Mouse (Mus musculus): Measurements from ENCODE around the gene Hand2. TPM values are rescaled to one million over a fixed set of nuclear protein-coding genes. Genes with fewer than 3 reads are reported as not detected.

Gene Hand2
- polyA plus RNA-seq, 1 experiment from 2014 or later, result 3.6 TPM

DNA sequence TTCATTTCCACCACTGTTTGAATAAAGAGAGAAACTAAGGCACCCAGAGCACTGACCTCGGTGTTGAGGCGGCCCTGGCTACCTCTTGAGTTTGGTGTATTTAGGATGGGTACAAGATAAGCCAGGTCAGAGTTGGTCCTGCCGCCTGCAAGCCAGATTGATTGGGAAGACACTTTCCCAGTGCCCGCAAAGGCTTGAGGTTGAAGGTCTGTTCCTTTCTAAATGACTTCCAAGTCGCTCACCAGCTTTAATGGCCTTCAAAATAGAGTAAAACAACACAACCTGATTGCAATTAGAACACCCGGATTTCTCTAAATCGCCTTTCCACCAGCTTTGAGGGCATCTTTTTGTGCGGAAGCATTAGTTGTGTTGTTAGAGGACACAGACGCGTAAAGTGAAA, 7.2 kb upstream of the Hand2 start:
- peaks cover 88% of the 10 kb centered on the region for H3K27me3 ChIP-seq (replicated peaks; ENCODE audit: control insufficient read depth, insufficient read depth, low read length)
- no peak for ATAC-seq (ENCODE audit: low read depth)
- no peaks in the 10 kb centered on the region for H3K9me3 ChIP-seq (ENCODE audit: control insufficient read depth, low read length)
- no peak overlapping the region for H3K9ac ChIP-seq (ENCODE audit: low read depth, low read length)
- peak overlapping the region; percentile 67 for H3K27ac ChIP-seq (replicated peaks; ENCODE audit: low read depth, low read length)
- no peak for DNase-seq (ENCODE audit: low spot score)
- H3K36me3 ChIP-seq (ENCODE audit: control insufficient read depth, insufficient read depth, low read length), result no peaks in the 10 kb centered on the region
- 11% methylated on average over 10 of the region's 10 CpGs for WGBS
- H3K4me3 ChIP-seq (ENCODE audit: low read depth, low read length), result no peak overlapping the region
- H3K4me1 ChIP-seq (ENCODE audit: control insufficient read depth, insufficient read depth, low read length), result peaks cover 4% of the 10 kb centered on the region; the same call in 1 of the 2 replicates
- peak overlapping the region; percentile 10; the same call in 1 of the 2 replicates for H3K4me2 ChIP-seq (ENCODE audit: low read depth, low read length)

GRCm38 (mm10) chr8:57314216-57314615, 6.6 kb upstream of the Hand2 start:
- DNase-seq (ENCODE audit: low spot score) (peak; percentile 59), ATAC-seq (ENCODE audit: low read depth) (peak; percentile 73; the same call in 1 of the 2 replicates)
- Histone ChIP-seq H3K4me3 (ENCODE audit: low read depth, low read length) (no peak overlapping the region), H3K27me3 (replicated peaks; ENCODE audit: control insufficient read depth, insufficient read depth, low read length) (peaks cover 88% of the 10 kb centered on the region), H3K4me1 (ENCODE audit: control insufficient read depth, insufficient read depth, low read length) (peaks cover 4% of the 10 kb centered on the region; the same call in 1 of the 2 replicates), H3K36me3 (ENCODE audit: control insufficient read depth, insufficient read depth, low read length) (no peaks in the 10 kb centered on the region), H3K9me3 (ENCODE audit: control insufficient read depth, low read length) (no peaks in the 10 kb centered on the region), H3K27ac (replicated peaks; ENCODE audit: low read depth, low read length) (0 out of 2 replicates have a peak overlapping the region, but pooled peaks have one; percentile 13), H3K9ac (ENCODE audit: low read depth, low read length) (no peak overlapping the region), H3K4me2 (ENCODE audit: low read depth, low read length) (no peak overlapping the region)
- WGBS, result 6% methylated on average over 10 of the region's 10 CpGs

GRCm38 (mm10) chr8:57315471-57315870, 5.3 kb upstream of the Hand2 start:
- no peak for DNase-seq (ENCODE audit: low spot score)

DNA sequence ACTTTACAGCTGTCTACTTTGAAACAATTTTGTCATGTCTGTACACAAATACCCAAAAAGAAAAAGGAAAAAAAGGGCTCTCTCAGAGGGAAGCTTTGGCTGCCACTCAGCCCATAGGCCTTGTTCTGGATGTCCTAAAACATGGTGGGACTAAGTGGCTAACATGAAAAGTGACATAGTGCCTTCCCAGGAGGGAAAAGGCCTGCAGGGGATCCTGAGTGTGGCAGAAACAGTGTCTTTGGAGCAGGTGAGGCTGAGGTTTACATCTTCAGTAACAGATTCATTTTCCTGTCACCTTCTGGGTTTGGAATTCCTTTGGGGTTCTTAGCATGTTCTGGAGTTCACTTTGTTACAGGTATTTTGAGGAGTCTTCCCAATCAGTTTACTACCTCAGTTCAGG, 3.7 kb upstream of the Hand2 start:
- Histone ChIP-seq H3K27ac (replicated peaks; ENCODE audit: low read depth, low read length) (no peak overlapping the region), H3K27me3 (replicated peaks; ENCODE audit: control insufficient read depth, insufficient read depth, low read length) (peaks cover 96% of the 10 kb centered on the region), H3K9ac (ENCODE audit: low read depth, low read length) (peak overlapping the region; percentile 43; the same call in 1 of the 2 replicates)

More at GRCm38 (mm10) chr8:57315471-57315870, 5.3 kb upstream of the Hand2 start:
- Histone ChIP-seq H3K4me2 (ENCODE audit: low read depth, low read length) (no peak overlapping the region; the same call in 1 of the 2 replicates), H3K4me3 (ENCODE audit: low read depth, low read length) (no peak overlapping the region), H3K27me3 (replicated peaks; ENCODE audit: control insufficient read depth, insufficient read depth, low read length) (peaks cover 95% of the 10 kb centered on the region), H3K4me1 (ENCODE audit: control insufficient read depth, insufficient read depth, low read length) (peaks cover 4% of the 10 kb centered on the region; the same call in 1 of the 2 replicates), H3K9ac (ENCODE audit: low read depth, low read length) (no peak overlapping the region), H3K36me3 (ENCODE audit: control insufficient read depth, insufficient read depth, low read length) (no peaks in the 10 kb centered on the region), H3K27ac (replicated peaks; ENCODE audit: low read depth, low read length) (peak overlapping the region; percentile 61), H3K9me3 (ENCODE audit: control insufficient read depth, low read length) (no peaks in the 10 kb centered on the region)
- 12% methylated on average over 3 of the region's 3 CpGs for WGBS
- no peak for ATAC-seq (ENCODE audit: low read depth)

DNA sequence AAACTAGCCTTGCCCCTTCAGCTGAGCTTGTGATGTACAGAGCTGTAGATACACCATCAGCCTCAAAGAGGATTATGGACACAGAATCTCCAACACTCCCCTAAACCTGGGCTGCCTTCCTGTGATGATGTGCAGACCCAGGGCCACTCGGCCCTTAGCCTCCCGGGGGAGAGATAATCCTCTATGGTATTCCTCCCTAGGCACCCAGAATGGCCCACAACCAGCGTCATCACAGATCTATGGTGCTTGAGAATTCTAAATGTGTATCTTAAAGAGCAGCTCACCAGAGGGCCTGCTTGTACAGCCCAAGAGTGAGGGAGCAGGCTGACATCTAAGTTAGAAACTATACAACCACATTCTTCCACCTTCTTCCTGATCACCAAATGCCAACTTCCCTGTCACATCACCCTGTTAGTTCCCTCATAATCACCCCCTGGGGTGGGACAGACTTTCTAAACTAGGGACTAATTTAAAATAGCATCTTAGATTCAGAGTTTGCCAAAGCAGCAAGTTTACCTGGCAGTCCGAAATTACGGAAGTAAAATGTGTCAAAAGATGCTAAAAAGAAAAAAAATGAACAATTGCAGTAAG, 2.8 kb upstream of the Hand2 start:
- ATAC-seq (ENCODE audit: low read depth) (no peak), DNase-seq (ENCODE audit: low spot score) (no peak)
- Histone ChIP-seq H3K9ac (ENCODE audit: low read depth, low read length) (peak overlapping the region; percentile 66), H3K4me1 (ENCODE audit: control insufficient read depth, insufficient read depth, low read length) (peaks cover 5% of the 10 kb centered on the region), H3K9me3 (ENCODE audit: control insufficient read depth, low read length) (no peaks in the 10 kb centered on the region), H3K4me2 (ENCODE audit: low read depth, low read length) (peak overlapping the region; percentile 67), H3K36me3 (ENCODE audit: control insufficient read depth, insufficient read depth, low read length) (no peaks in the 10 kb centered on the region), H3K27ac (replicated peaks; ENCODE audit: low read depth, low read length) (0 out of 2 replicates have a peak overlapping the region, but pooled peaks have one; percentile 16), H3K4me3 (ENCODE audit: low read depth, low read length) (peak overlapping the region; percentile 47), H3K27me3 (replicated peaks; ENCODE audit: control insufficient read depth, insufficient read depth, low read length) (peaks cover 96% of the 10 kb centered on the region)
- WGBS, result 11% methylated on average over 5 of the region's 5 CpGs

More for the DNA sequence above, 3.7 kb upstream of the Hand2 start:
- ATAC-seq (ENCODE audit: low read depth), result no peak
- Histone ChIP-seq H3K9me3 (ENCODE audit: control insufficient read depth, low read length) (no peaks in the 10 kb centered on the region), H3K4me1 (ENCODE audit: control insufficient read depth, insufficient read depth, low read length) (peaks cover 9% of the 10 kb centered on the region), H3K4me2 (ENCODE audit: low read depth, low read length) (peak overlapping the region; percentile 67), H3K4me3 (ENCODE audit: low read depth, low read length) (peak overlapping the region; percentile 9; the same call in 1 of the 2 replicates), H3K36me3 (ENCODE audit: control insufficient read depth, insufficient read depth, low read length) (no peaks in the 10 kb centered on the region)
- DNase-seq (ENCODE audit: low spot score), result no peak

- Histone ChIP-seq H3K9ac (ENCODE audit: low read depth, low read length) (peak overlapping the region; percentile 66), H3K4me3 (ENCODE audit: low read depth, low read length) (peak overlapping the region; percentile 47), H3K27me3 (replicated peaks; ENCODE audit: control insufficient read depth, insufficient read depth, low read length) (peaks cover 97% of the 10 kb centered on the region), H3K27ac (replicated peaks; ENCODE audit: low read depth, low read length) (peak overlapping the region; percentile 33; the same call in 1 of the 2 replicates), H3K4me1 (ENCODE audit: control insufficient read depth, insufficient read depth, low read length) (peaks cover 5% of the 10 kb centered on the region; the same call in 1 of the 2 replicates), H3K9me3 (ENCODE audit: control insufficient read depth, low read length) (no peaks in the 10 kb centered on the region), H3K36me3 (ENCODE audit: control insufficient read depth, insufficient read depth, low read length) (no peaks in the 10 kb centered on the region), H3K4me2 (ENCODE audit: low read depth, low read length) (peak overlapping the region; percentile 67)
- no peak for ATAC-seq (ENCODE audit: low read depth)
- no peak for DNase-seq (ENCODE audit: low spot score)
- WGBS, result 5% methylated on average over 17 of the region's 17 CpGs
These were observed 1.4 kb upstream of the Hand2 start for GRCm38 (mm10) chr8:57319092-57319980.

- Histone ChIP-seq H3K4me1 (ENCODE audit: control insufficient read depth, insufficient read depth, low read length) (peaks cover 5% of the 10 kb centered on the region; the same call in 1 of the 2 replicates), H3K27me3 (replicated peaks; ENCODE audit: control insufficient read depth, insufficient read depth, low read length) (peaks cover 96% of the 10 kb centered on the region), H3K4me3 (ENCODE audit: low read depth, low read length) (peak overlapping the region; percentile 47), H3K27ac (replicated peaks; ENCODE audit: low read depth, low read length) (peak overlapping the region; percentile 74), H3K9me3 (ENCODE audit: control insufficient read depth, low read length) (no peaks in the 10 kb centered on the region), H3K36me3 (ENCODE audit: control insufficient read depth, insufficient read depth, low read length) (no peaks in the 10 kb centered on the region), H3K9ac (ENCODE audit: low read depth, low read length) (peak overlapping the region; percentile 66), H3K4me2 (ENCODE audit: low read depth, low read length) (peak overlapping the region; percentile 67)
- DNase-seq (ENCODE audit: low spot score) (no peak), ATAC-seq (ENCODE audit: low read depth) (no peak)
- 2% methylated on average over 22 of the region's 22 CpGs for WGBS
These were observed 700 bp upstream of the Hand2 start for GRCm38 (mm10) chr8:57319981-57320585.
